Mouse (Mus musculus): ENCODE results near the gene Ptges2. TPM values are rescaled to one million over a fixed set of nuclear protein-coding genes. Genes with fewer than 3 reads are reported as not detected.

Ptges2 gene
- total RNA-seq, 1 experiment from 2014 or later: 4.1 TPM

DNA sequence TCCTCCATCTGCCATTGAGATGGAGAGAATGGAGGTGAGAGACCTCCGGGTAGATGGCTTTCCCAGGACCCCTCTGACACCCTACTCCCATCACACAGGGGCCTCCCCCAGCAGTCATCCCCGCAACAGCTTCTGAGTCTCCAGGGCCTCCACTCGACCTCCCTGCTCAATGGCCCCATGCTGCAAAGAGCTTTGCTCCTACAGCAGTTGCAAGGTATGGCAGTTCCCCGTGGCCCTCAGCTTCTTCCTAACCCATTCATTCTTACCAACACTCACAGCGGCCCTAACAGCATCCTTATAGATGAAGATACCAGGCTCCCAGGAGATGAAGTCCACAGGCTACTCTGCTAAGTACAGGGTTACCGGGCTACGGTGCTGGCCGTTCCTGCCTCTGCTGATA lies 31.6 kb upstream of the Ptges2 start:
- no peak for ATAC-seq (ENCODE audit: extremely low read depth, insufficient number of reproducible peaks, low FRiP score, poor library complexity, severe bottlenecking)

DNA sequence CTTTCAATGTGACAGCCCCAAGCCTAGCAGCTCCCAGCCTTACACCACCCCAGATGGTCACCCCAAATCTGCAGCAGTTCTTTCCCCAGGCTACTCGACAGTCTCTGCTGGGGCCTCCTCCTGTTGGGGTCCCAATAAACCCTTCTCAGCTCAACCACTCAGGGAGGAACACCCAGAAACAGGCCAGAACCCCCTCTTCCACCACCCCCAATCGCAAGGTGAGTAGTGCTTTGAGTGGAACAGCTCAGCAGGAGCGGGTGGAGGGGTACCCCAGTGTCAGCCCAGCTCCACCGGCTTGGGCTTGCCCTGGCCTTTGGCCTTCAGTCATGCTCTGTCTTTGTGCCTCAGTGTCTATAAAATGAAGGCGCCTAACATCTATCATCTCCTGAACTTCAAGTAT lies 28.4 kb upstream of the Ptges2 start:
- no peak for ATAC-seq (ENCODE audit: extremely low read depth, insufficient number of reproducible peaks, low FRiP score, poor library complexity, severe bottlenecking)

GRCm38 (mm10) chr2:32374191-32374590 lies 21.5 kb upstream of the Ptges2 start:
- no peak for ATAC-seq (ENCODE audit: extremely low read depth, insufficient number of reproducible peaks, low FRiP score, poor library complexity, severe bottlenecking)

- ATAC-seq (ENCODE audit: extremely low read depth, insufficient number of reproducible peaks, low FRiP score, poor library complexity, severe bottlenecking): no peak
Observed at GRCm38 (mm10) chr2:32375317-32375940, 20.3 kb upstream of the Ptges2 start.

DNA sequence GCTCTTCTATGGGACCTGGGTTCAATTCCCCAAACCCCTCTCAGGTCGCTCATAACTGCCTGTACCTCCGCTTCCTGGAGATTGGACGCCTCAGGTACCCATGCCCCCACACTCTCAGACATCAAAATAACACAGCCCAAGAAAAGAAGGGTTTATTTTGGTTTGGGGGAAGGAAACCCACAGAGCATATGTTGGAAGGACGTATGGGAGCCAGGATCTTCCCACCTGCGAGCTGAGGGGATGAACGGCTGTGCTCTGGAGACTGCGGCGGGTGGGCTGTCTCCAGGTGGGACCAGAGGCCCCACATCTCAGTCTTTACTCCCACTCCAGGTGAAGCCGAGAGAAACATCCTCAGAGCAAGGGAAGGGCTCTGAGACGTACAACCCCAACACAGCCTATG lies 18.7 kb upstream of the Ptges2 start:
- ATAC-seq (ENCODE audit: extremely low read depth, insufficient number of reproducible peaks, low FRiP score, poor library complexity, severe bottlenecking): no peak

GRCm38 (mm10) chr2:32380001-32380500 lies 15.6 kb upstream of the Ptges2 start:
- ATAC-seq (ENCODE audit: extremely low read depth, insufficient number of reproducible peaks, low FRiP score, poor library complexity, severe bottlenecking): no peak

DNA sequence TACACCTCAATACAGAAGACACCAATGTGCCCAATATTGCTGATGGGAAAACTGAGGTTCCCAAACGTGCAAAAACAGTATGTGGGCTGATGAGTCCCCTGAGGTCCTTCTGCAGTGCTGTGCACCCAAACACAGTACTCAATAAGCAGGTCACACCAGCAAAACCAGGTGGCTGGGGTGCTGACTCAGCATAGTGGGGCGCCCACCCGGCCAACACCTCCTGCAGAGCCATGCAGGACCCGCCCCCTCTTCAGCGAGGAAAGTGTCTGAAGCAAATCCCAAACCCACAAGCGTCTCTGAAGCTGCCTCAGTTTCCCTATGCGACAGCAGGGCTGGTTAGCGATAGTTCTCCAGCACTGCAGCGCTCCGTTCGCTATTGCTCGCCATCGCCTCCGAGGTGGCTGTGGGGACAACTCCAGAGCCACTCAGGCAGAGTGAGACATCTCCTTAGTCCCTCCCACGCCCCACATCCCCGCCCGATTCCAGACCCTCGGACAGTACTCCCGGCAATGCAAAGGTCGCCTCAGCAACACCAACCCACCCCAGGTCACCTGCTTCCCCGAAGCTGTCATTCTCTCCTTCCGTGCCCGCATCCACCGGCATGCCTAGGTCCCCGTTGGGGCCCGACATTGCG lies 14.4 kb upstream of the Ptges2 start:
- ATAC-seq (ENCODE audit: extremely low read depth, insufficient number of reproducible peaks, low FRiP score, poor library complexity, severe bottlenecking): no peak

GRCm38 (mm10) chr2:32381775-32382223 lies 13.9 kb upstream of the Ptges2 start, which contains the start of gene 1110008P14Rik:
Gene 1110008P14Rik (minus strand): TSS chr2:32381938.
- ATAC-seq (ENCODE audit: extremely low read depth, insufficient number of reproducible peaks, low FRiP score, poor library complexity, severe bottlenecking): peak; percentile 86

DNA sequence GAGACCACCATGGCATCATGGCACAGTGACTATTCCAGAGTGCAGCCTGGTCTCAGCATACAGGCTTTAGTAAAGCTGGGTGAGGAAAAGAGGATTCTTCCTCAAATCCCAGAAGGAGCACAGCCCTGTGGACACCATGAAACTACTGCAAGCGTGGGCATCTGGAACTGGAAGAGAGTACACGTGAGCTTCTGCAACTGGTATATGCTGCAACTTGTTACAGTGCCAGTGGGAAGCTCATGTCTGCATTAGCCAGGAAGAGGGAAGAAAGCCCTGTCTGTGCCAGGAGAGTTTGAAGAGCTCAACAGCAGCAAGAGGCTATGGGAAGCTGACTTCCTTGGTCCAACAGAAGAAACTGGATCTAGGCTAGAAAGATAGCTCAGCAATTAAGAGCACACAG lies 13.0 kb upstream of the Ptges2 start:
- no peak for ATAC-seq (ENCODE audit: extremely low read depth, insufficient number of reproducible peaks, low FRiP score, poor library complexity, severe bottlenecking)

GRCm38 (mm10) chr2:32387706-32388490 lies 7.8 kb upstream of the Ptges2 start, which contains the start of gene Lcn2:
Gene Lcn2 (minus strand): TSS chr2:32388252.
- ATAC-seq (ENCODE audit: extremely low read depth, insufficient number of reproducible peaks, low FRiP score, poor library complexity, severe bottlenecking): no peak

DNA sequence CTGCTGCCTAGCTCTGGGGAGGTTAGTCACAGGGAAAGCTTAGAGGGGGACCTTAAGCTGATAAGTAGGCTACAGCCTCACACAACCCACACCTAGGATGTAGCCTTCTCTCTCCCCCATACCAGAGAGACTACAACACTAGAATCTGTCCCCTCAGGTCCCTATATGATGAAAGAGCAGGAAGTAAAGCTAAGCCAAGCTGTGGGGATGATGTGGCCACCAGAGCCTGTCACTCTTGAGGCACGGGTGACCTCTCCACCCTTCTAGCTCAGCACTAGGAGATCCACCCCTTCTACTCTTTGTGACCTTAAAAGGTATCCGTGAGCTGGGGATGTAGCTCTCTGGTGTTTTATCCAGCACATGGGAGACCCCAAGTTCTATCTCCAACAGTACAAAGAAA lies 6.5 kb upstream of the Ptges2 start:
- ATAC-seq (ENCODE audit: extremely low read depth, insufficient number of reproducible peaks, low FRiP score, poor library complexity, severe bottlenecking): peak; percentile 14; the same call in 1 of the 2 replicates

DNA sequence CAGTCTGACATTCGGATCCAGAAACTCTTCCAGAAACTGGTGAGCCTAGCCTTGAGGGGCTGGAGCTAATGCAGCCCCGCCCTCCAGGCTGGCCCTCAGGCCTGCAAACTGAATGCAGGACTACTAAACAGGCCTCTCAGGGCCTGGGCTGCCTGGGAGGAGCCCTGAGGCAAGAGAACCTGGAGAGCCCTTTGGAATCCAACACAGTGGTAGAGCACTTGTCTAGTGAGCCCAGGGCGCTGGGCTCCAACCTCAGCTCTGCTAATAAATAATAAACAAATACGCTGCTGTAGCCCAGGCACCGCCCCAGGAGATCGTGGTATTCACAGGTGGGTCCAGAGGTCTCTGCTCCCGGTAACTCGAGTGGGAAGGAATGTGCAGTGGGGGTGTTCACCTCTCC lies 4.8 kb upstream of the Ptges2 start:
- no peak for ATAC-seq (ENCODE audit: extremely low read depth, insufficient number of reproducible peaks, low FRiP score, poor library complexity, severe bottlenecking)

- ATAC-seq (ENCODE audit: extremely low read depth, insufficient number of reproducible peaks, low FRiP score, poor library complexity, severe bottlenecking): no peak
Observed at GRCm38 (mm10) chr2:32392063-32392462, 3.6 kb upstream of the Ptges2 start.

- no peak for ATAC-seq (ENCODE audit: extremely low read depth, insufficient number of reproducible peaks, low FRiP score, poor library complexity, severe bottlenecking)
Observed at GRCm38 (mm10) chr2:32394973-32395372, 723 bp upstream of the Ptges2 start.

GRCm38 (mm10) chr2:32395946-32396621 lies 388 bp downstream of the Ptges2 start:
- peak; percentile 75 for ATAC-seq (ENCODE audit: extremely low read depth, insufficient number of reproducible peaks, low FRiP score, poor library complexity, severe bottlenecking)

GRCm38 (mm10) chr2:32396695-32397094 lies 999 bp downstream of the Ptges2 start:
- no peak for ATAC-seq (ENCODE audit: extremely low read depth, insufficient number of reproducible peaks, low FRiP score, poor library complexity, severe bottlenecking)

GRCm38 (mm10) chr2:32404663-32405062 lies 9.0 kb downstream of the Ptges2 start:
- peak; percentile 95 for ATAC-seq (ENCODE audit: extremely low read depth, insufficient number of reproducible peaks, low FRiP score, poor library complexity, severe bottlenecking)

- ATAC-seq (ENCODE audit: extremely low read depth, insufficient number of reproducible peaks, low FRiP score, poor library complexity, severe bottlenecking): no peak
Observed at GRCm38 (mm10) chr2:32407144-32407824, 11.6 kb downstream of the Ptges2 start.
